Mouse (Mus musculus) CH12.LX (cell line): ENCODE results near the gene Sgpl1. TPM values are rescaled to one million over a fixed set of nuclear protein-coding genes. Genes with fewer than 3 reads are reported as not detected.

Source experiments
- DNase-seq: peaks from one replicate; pipeline ENCODE4 v3.0.0-alpha.2; 2013; ENCODE audit errors: extremely low read depth
- H3K27ac ChIP-seq: 2 replicates; pipeline ENCODE4 v1.5.1; 2012; ENCODE audit warnings: low read depth, mild to moderate bottlenecking, control low read depth, moderate library complexity; ENCODE audit not compliant: insufficient read depth
- H3K27me3 ChIP-seq: replicated peaks from 2 replicates; pipeline ENCODE3; 2012; ENCODE audit warnings: inconsistent platforms
- H3K36me3 ChIP-seq, 2 experiments: replicated peaks in 1 of 2; 2 replicates each; pipeline versions ENCODE3 to v1.6.1; 2012; ENCODE audit warnings: inconsistent platforms in 1 of 2, low read length in 1 of 2, mild to moderate bottlenecking in 1 of 2, mixed read lengths in 1 of 2, moderate library complexity in 1 of 2; ENCODE audit not compliant: control insufficient read depth in 1 of 2, insufficient read depth in 1 of 2
- H3K4me1 ChIP-seq, 2 experiments: 2 replicates each; pipeline ENCODE4 v1.6.1; 2012; ENCODE audit warnings: inconsistent platforms in 1 of 2, moderate library complexity in 1 of 2; ENCODE audit not compliant: insufficient read depth in 2 of 2, control insufficient read depth in 1 of 2
- H3K4me2 ChIP-seq: 2 replicates; pipeline ENCODE4 v1.6.1; 2012; ENCODE audit warnings: low read depth, mild to moderate bottlenecking, control low read depth; ENCODE audit not compliant: poor library complexity, insufficient read depth, severe bottlenecking
- H3K4me3 ChIP-seq, 3 experiments: fragments of 150-350 bp in 1 of 3; sonication (generic) in 1 of 3; replicated peaks in 1 of 3; 2 replicates each; pipeline versions ENCODE3 to v1.5.1; 2011 to 2012; ENCODE audit warnings: low read depth in 2 of 3, low read length in 2 of 3, mild to moderate bottlenecking in 2 of 3, moderate library complexity in 2 of 3, control low read depth in 1 of 3, improper control_type of control experiment in 1 of 3, inconsistent platforms in 1 of 3, mixed read lengths in 1 of 3; ENCODE audit not compliant: poor library complexity in 1 of 3
- H3K79me2 ChIP-seq: replicated peaks from 2 replicates; pipeline ENCODE4 v1.6.1; 2012; ENCODE audit warnings: mild to moderate bottlenecking, moderate library complexity; ENCODE audit not compliant: control insufficient read depth, poor library complexity, insufficient read depth, severe bottlenecking; ENCODE audit errors: extremely low read depth
- H3K9ac ChIP-seq: 2 replicates; pipeline ENCODE4 v1.6.1; 2012; ENCODE audit warnings: low read depth, mild to moderate bottlenecking, control low read depth, moderate library complexity; ENCODE audit not compliant: insufficient read depth
- H3K9me3 ChIP-seq: replicated peaks from 2 replicates; pipeline ENCODE3; 2012; ENCODE audit warnings: low read length, inconsistent platforms, mixed read lengths
- BHLHE40 ChIP-seq: IDR thresholded peaks from 2 replicates; pipeline ENCODE4 v1.6.1; 2011; ENCODE audit warnings: mild to moderate bottlenecking, low read depth, low read length, improper control_type of control experiment
- CTCF ChIP-seq, 2 experiments: IDR thresholded peaks in 1 of 2; conservative IDR thresholded peaks in 1 of 2; 2 replicates each; pipeline ENCODE4 v1.5.1; 2011 to 2012; ENCODE audit warnings: low read depth in 2 of 2, low read length in 2 of 2, improper control_type of control experiment in 1 of 2, inconsistent platforms in 1 of 2, mild to moderate bottlenecking in 1 of 2, moderate library complexity in 1 of 2
- EP300 ChIP-seq: IDR thresholded peaks from 2 replicates; pipeline ENCODE4 v1.6.1; 2011; ENCODE audit warnings: low read length, improper control_type of control experiment
- JUN ChIP-seq: IDR thresholded peaks from 2 replicates; pipeline ENCODE4 v1.6.1; 2011; ENCODE audit warnings: low read depth, mild to moderate bottlenecking, low read length, improper control_type of control experiment, moderate library complexity; ENCODE audit not compliant: insufficient read depth
- JUND ChIP-seq: conservative IDR thresholded peaks from 2 replicates; pipeline ENCODE4 v1.6.1; 2011; ENCODE audit warnings: low read depth, low read length, improper control_type of control experiment
- MAFK ChIP-seq: IDR thresholded peaks from 2 replicates; pipeline ENCODE4 v1.6.1; 2011; ENCODE audit warnings: low read length, improper control_type of control experiment; ENCODE audit not compliant: insufficient replicate concordance
- MAZ ChIP-seq: IDR thresholded peaks from 2 replicates; pipeline ENCODE4 v1.6.1; 2012; ENCODE audit warnings: low read depth, mild to moderate bottlenecking, inconsistent platforms, low read length, improper control_type of control experiment, moderate library complexity
- MEF2A ChIP-seq: IDR thresholded peaks from 2 replicates; pipeline ENCODE4 v1.6.1; 2014; ENCODE audit warnings: low read depth, mild to moderate bottlenecking, inconsistent platforms, low read length, improper control_type of control experiment, borderline replicate concordance
- MXI1 ChIP-seq: IDR thresholded peaks from 2 replicates; pipeline ENCODE4 v1.6.1; 2011; ENCODE audit warnings: mild to moderate bottlenecking, low read depth, low read length, improper control_type of control experiment
- MYC ChIP-seq: IDR thresholded peaks from 2 replicates; pipeline ENCODE4 v1.6.1; 2011; ENCODE audit warnings: low read depth, mild to moderate bottlenecking, improper control_type of control experiment, low read length
- POLR2A ChIP-seq: IDR thresholded peaks from 2 replicates; pipeline ENCODE4 v1.6.1; 2011; ENCODE audit warnings: low read depth, mild to moderate bottlenecking, improper control_type of control experiment, low read length
- POLR2AphosphoS2 ChIP-seq: IDR thresholded peaks from 2 replicates; pipeline ENCODE4 v1.6.1; 2011; ENCODE audit warnings: low read depth, low read length, improper control_type of control experiment
- RAD21 ChIP-seq: IDR thresholded peaks from 2 replicates; pipeline ENCODE4 v1.6.1; 2011; ENCODE audit warnings: low read depth, mild to moderate bottlenecking, low read length, improper control_type of control experiment, moderate library complexity
- RCOR1 ChIP-seq: conservative IDR thresholded peaks from 2 replicates; pipeline ENCODE4 v1.6.1; 2012; ENCODE audit warnings: low read depth, mild to moderate bottlenecking, inconsistent platforms, low read length, improper control_type of control experiment
- SMC3 ChIP-seq: IDR thresholded peaks from 2 replicates; pipeline ENCODE4 v1.6.1; 2011; ENCODE audit warnings: low read depth, low read length, improper control_type of control experiment
- TCF12 ChIP-seq: IDR thresholded peaks from 2 replicates; pipeline ENCODE4 v1.6.1; 2014; ENCODE audit warnings: low read depth, mild to moderate bottlenecking, inconsistent platforms, low read length, improper control_type of control experiment
- ZNF384 ChIP-seq: IDR thresholded peaks from 2 replicates; pipeline ENCODE4 v1.6.1; 2012; ENCODE audit warnings: low read depth, low read length, improper control_type of control experiment, inconsistent platforms
- dilution Hi-C: fragments of 300-500 bp; cut with MboI; formaldehyde crosslinking; loops from 2 replicates; pipeline ENCODE4 v1.14.3; 2020; ENCODE audit warnings: low sequenced_read_pairs; ENCODE audit not compliant: extremely low pct_unique_long_range_greater_than_20kb, extremely low pct_ligation_motif_present
- in situ Hi-C: fragments of 300-500 bp; cut with MboI; formaldehyde crosslinking; loops from 3 replicates; pipeline ENCODE4 v1.14.3; 2019; ENCODE audit warnings: low sequenced_read_pairs, low pct_ligation_motif_present, low pct_unique_long_range_greater_than_20kb, mixed read lengths
- polyA plus RNA-seq: library from polyadenylated mRNA; unstranded; fragments of >175 nt; gene quantifications from 2 replicates; pipeline ENCODE4 v1.2.1, GENCODE M21; 2012; ENCODE audit warnings: low read depth; ENCODE audit not compliant: insufficient read length
- total RNA-seq, 2 experiments: library from RNA; depleted of rRNA; stranded (reverse); fragments of 300-350 nt in 1 of 2; fragments of >200 nt in 1 of 2; gene quantifications; 2 replicates each; pipeline ENCODE4 v1.2.3; 2012 to 2014

Sgpl1 gene
- total and polyA plus RNA-seq, 3 experiments, result 48.3 to 55.4 (median 52.1) TPM

- dilution Hi-C loops (no loop called here), in situ Hi-C loops (no loop called here)
- Histone ChIP-seq H3K4me2 (no peak overlapping the region), H3K4me1 (peaks cover 16 to 53% of the 10 kb centered on the region in 2 experiments), H3K27me3 (peaks cover 2% of the 10 kb centered on the region), H3K79me2 (no peaks in the 10 kb centered on the region), H3K9me3 (no peaks in the 10 kb centered on the region), H3K27ac (no peak overlapping the region), H3K4me3 (no peak overlapping the region), H3K36me3 (no peaks in the 10 kb centered on the region), H3K9ac (no peak overlapping the region)
- TF ChIP-seq RAD21 (peak; percentile 70), CTCF (conservative IDR thresholded peaks at IDR 0.05 in 1 of 2, IDR thresholded peaks at IDR 0.05 in 1 of 2; ENCODE audit: low read depth in 2 of 2, low read length in 2 of 2) (peak in 1 of 2 experiments; percentile 72; a peak in 2 of 4 replicates), BHLHE40 (no peak), TCF12 (no peak), MEF2A (no peak), SMC3 (peak; percentile 57), RCOR1 (no peak), POLR2A (no peak), POLR2AphosphoS2 (no peak)
- DNase-seq, result peak; percentile 51
Measured at GRCm38 (mm10) chr10:61172496-61172895, 25.0 kb upstream of the Sgpl1 start.

DNA sequence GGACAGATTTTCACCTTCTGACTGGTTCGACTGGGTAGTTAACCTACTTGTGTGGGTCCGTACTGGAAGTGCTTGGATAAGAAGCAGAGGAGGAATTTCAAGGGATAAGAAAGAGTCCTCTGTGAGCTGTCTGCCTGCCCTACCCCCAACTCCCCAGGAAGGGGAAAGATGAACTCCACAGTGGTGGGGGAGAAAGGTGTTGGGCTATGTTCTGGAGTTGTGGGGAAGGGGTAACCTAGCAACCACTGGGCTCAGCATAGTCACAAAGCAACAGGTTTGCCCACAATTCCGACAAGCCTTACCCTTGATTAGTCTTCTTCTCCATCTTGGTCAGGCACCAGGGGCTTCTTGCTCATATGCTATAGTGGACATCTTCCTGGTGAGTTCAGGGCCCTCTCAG lies 24.2 kb upstream of the Sgpl1 start, which contains the start of gene Tbata:
Tbata (plus strand) TSS at position 301 of the 400 bp plus-strand sequence.
- H3K9me3 ChIP-seq, result no peaks in the 10 kb centered on the region
- H3K27ac ChIP-seq, result no peak within 1 kb of the TSS
- dilution Hi-C loops (no loop called here), in situ Hi-C loops (no loop called here)
- no peak for DNase-seq
- no peaks in the 10 kb centered on the region for H3K79me2 ChIP-seq
- H3K9ac ChIP-seq, result no peak within 1 kb of the TSS
- H3K4me1 ChIP-seq, result peaks cover 22 to 58% of the 10 kb centered on the region in 2 experiments
- no peaks in the 10 kb centered on the region for H3K36me3 ChIP-seq
- no peak within 1 kb of the TSS for H3K4me2 ChIP-seq
- no peak within 1 kb of the TSS for H3K4me3 ChIP-seq
- TF ChIP-seq CTCF (conservative IDR thresholded peaks at IDR 0.05 in 1 of 2, IDR thresholded peaks at IDR 0.05 in 1 of 2; ENCODE audit: low read depth in 2 of 2, low read length in 2 of 2) (no peak), MYC (no peak), EP300 (no peak), MXI1 (no peak), JUN (no peak), ZNF384 (no peak), MAZ (no peak), MAFK (no peak), JUND (no peak)
- H3K27me3 ChIP-seq, result peaks cover 2% of the 10 kb centered on the region
